Mouse (Mus musculus) neural tube, postnatal 0 days (tissue): Measurements from ENCODE around the gene Syt8. TPM values are rescaled to one million over a fixed set of nuclear protein-coding genes. Genes with fewer than 3 reads are reported as not detected.

Experiments used
- polyA plus RNA-seq: library from polyadenylated mRNA; unstranded; fragments of >200 nt; fragmentation: Nextera tagmentation; extraction: Ambion mirVana; gene quantifications from 2 replicates; pipeline ENCODE4 v1.2.1, GENCODE M21; 2015

Syt8 gene
- 0.35 TPM in 1 of 2 replicates, not detected in the other for polyA plus RNA-seq

DNA sequence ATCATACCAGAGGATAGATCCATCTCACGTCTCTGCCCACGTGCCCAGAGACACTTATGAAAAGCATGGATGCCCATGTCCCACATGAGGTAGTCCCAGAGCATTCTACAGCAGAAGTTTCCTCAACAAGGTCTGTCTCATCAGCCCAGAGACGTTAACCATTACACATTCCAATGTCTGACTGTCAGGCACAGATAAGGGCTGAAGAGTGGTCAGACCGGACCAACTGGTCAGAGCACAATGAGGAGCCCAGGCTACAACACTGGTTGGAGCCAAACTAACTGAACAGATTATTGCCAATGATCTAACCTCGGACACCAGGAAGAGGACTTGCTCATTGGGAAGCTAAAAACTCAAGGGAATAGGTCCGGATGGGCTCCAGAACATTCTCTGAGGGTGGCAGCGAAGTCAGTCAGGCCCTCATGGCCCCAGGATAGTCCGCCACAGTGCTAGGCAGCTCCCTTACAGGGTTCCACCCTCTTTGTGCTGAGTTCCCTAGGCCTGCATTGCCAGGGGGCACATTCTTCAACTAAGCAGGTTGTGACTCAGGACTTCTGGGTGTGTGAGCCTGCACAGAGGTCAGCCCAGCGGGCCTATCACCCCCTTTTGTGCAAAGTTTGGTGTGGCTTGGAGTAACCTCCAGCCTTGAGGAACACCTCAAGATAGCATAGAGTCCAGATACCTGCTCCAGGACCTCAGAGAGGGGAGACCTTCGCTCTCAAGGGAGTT lies at the start of gene Syt8:
Syt8 (plus strand) TSS at position 714 of the 729 bp plus-strand sequence.

DNA sequence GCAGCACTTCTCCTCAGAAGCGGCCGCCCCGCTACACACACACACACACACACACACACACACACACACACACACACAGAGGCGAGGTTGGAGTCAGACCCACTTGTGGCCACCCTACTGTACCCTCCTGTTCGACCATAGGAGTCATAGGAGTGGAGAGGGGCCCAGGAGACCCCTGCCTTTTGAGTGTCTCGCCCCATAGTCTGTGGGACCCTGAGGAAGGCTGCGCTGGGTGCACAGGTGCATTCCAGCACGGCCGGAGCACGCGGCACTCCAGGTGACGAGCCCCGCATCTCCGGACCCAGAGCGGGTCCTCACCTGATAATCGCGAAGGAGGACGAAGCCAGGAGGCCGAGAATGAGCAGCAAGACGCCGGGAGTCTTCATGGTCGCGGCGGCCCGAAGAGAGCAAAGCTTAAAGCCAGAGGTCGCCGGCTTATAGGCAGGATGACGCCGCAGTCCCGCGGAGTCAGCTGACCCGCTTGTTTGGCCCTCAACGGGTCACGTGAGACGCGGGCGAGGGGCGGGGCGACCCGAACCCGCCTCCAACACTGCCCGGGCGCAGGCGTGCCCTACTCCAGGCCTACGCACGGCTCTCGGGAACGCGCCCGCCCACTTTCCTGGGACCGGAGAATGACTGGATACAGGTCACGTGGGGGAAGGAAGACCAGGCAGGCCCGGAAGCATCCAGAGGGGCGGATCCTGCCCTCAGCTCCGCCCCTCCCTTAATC lies 47.1 kb upstream of the Syt8 start, which contains the start of gene Ctsd:
Ctsd (minus strand) TSS at position 620 of the 730 bp plus-strand sequence.

DNA sequence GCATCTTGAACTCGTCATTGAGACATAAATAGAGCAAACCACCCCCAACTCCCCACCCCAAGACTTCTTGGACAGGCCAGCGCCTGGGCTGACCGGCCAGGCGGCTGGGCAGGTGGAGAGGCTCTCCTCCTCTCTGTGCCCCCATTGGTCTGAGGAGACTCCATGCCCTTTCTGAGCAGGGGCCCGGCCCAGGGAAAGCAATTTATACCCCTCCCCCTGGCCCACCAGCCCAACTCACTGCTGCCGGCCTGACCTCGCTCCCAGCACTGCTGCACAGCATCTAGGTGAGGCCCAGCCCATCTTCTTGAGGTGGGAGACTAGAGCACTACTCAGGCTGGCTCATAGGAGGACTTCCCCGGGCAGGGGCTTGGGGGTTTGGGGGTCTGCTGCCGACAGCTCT lies 6.9 kb downstream of the Syt8 start, which contains the start of gene Tnni2:
Tnni2 (plus strand) TSS at position 224 of the 400 bp plus-strand sequence.

DNA sequence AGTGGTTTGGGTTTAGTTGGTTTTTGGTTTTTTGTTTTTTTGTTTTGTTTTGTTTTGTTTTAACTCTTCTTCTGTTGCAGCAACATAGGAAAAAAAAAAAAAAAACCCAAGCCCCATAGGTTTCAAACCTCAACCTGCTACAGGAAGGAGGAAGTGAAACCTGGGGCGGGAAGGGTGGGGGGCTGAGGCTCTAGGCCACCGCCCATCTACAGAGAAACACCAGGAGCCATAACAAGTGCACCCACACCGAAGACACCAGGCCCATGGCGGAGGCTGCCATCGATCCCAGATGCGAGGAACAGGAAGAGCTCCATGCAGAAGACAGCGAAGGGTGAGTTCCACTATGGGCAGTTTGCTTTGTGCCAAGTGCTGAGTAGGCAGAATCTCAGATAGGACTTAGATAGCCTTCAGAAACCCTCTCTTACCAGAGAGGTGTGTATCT lies 26.0 kb downstream of the Syt8 start, which contains the start of gene Lsp1:
Lsp1 (plus strand) TSS at position 174 of the 442 bp plus-strand sequence.

Other genes with a start within 250 kb of the Syt8 start
- not detected in 2 replicates for gene Gm10153, start 244.5 kb upstream of the Syt8 start, polyA plus RNA-seq
- not detected in 2 replicates for gene Krtap5-3, start 233.5 kb upstream of the Syt8 start, polyA plus RNA-seq
- not detected in 2 replicates for gene Gm7579, start 223.0 kb upstream of the Syt8 start, polyA plus RNA-seq
- not detected in 2 replicates for gene Krtap5-5, start 204.9 kb upstream of the Syt8 start, polyA plus RNA-seq
- not detected in 2 replicates for gene Gm40460, start 193.8 kb upstream of the Syt8 start, polyA plus RNA-seq
- gene Gm2431, start 176.5 kb upstream of the Syt8 start, polyA plus RNA-seq, result not detected in 2 replicates
- gene Gm4559, start 160.5 kb upstream of the Syt8 start, polyA plus RNA-seq, result not detected in 2 replicates
- not detected in 2 replicates for gene Krtap5-1, start 137.7 kb upstream of the Syt8 start, polyA plus RNA-seq
- not detected in 2 replicates for gene Krtap5-4, start 131.3 kb upstream of the Syt8 start, polyA plus RNA-seq
- gene Ifitm10, start 61.1 kb upstream of the Syt8 start, polyA plus RNA-seq, result 31.7 and 34.0 TPM in 2 replicates
- gene Gm49369, start 52.2 kb upstream of the Syt8 start, polyA plus RNA-seq, result 1.2 TPM in 1 of 2 replicates, not detected in the other
- 389 and 402 TPM in 2 replicates for gene Ctsd, start 46.8 kb upstream of the Syt8 start, polyA plus RNA-seq
- gene Tnni2, start 7.0 kb downstream of the Syt8 start, polyA plus RNA-seq, result 4.1 and 5.3 TPM in 2 replicates
- 9.9 and 11.5 TPM in 2 replicates for gene Lsp1, start 26.0 kb downstream of the Syt8 start, polyA plus RNA-seq
- 5.2 and 7.0 TPM in 2 replicates for gene Tnnt3, start 64.0 kb downstream of the Syt8 start, polyA plus RNA-seq
- 27.4 and 27.9 TPM in 2 replicates for gene Mrpl23, start 97.8 kb downstream of the Syt8 start, polyA plus RNA-seq
- 345 and 478 TPM in 2 replicates for gene Igf2, start 232.0 kb downstream of the Syt8 start, polyA plus RNA-seq
- gene Gm49394, start 235.1 kb downstream of the Syt8 start, polyA plus RNA-seq, result not detected in 2 replicates